Mouse (Mus musculus): ENCODE data around the gene Btbd35f23. TPM values are rescaled to one million over a fixed set of nuclear protein-coding genes. Genes with fewer than 3 reads are reported as not detected.

Btbd35f23 gene
- not detected for polyA plus RNA-seq (2017; shearing (Covaris generic))

GRCm38 (mm10) chrX:3076575-3076974 lies at the start of gene Btbd35f23:
Btbd35f23 (plus strand) TSS chrX:3076875.

Other genes starting within 250 kb of the Btbd35f23 start
- gene Btbd35f24, start 119.0 kb downstream of the Btbd35f23 start, polyA plus RNA-seq (2017; shearing (Covaris generic)), result not detected